ENCODE assay signal across 14 mouse cellular contexts in genomic region chr14:24213336-24213735, GRCm38 (mm10). TPM values are rescaled to one million over a fixed set of nuclear protein-coding genes. Genes with fewer than 3 reads are reported as not detected.
DNase-seq lines count a peak whose midpoint lies in the region; ATAC-seq and TF ChIP-seq lines count a peak whose summit lies in the region.
"Had no signal": no experiment of that assay in that cellular context is flagged by ENCODE, and none has a peak within 500 bp of the region (broad histone marks: within the 10 kb centered on the region; RNA-seq: fewer than 3 reads in every experiment).

No protein-coding gene starts in this region.

- TF ChIP-seq CTCF in hindbrain, postnatal 0 days (IDR thresholded peaks at IDR 0.05; ENCODE audit: low read depth), result no peak

- H3K36me3 ChIP-seq in hindbrain, postnatal 0 days (ENCODE audit: insufficient read depth, low read length), result no peaks in the 10 kb centered on the region

- peak; percentile 21 for DNase-seq in heart, adult 8-10 months (ENCODE audit: low spot score)
- no peak for DNase-seq in heart, postnatal 25 days (ENCODE audit: low spot score)
- peak; percentile 86 for DNase-seq in A20 (ENCODE audit: low read depth, low spot score)
- DNase-seq in hindbrain, postnatal 0 days (ENCODE audit: low spot score), result no peak
- no peak for DNase-seq in left cerebral cortex, postnatal 36 days (ENCODE audit: low spot score in 2 of 2)
- no peak for DNase-seq in embryo, embryonic 10 days (ENCODE audit: low spot score)
- no peak for DNase-seq in gastrocnemius, postnatal 4 days (ENCODE audit: low spot score in 2 of 2)
- DNase-seq: cerebellum, adult 18-20 months; kidney, adult 2 months; retina, postnatal 1 day; thymus, postnatal 25 days had no signal

- peak; percentile 85 for ATAC-seq in common myeloid progenitor, adult 5-6 weeks (replicated peaks; ENCODE audit: low read depth, poor library complexity, severe bottlenecking)
- no peak for ATAC-seq in hindbrain, postnatal 0 days

- H3K4me2 ChIP-seq in hindbrain, postnatal 0 days (ENCODE audit: low read depth, low read length), result no peak overlapping the region
- H3K4me2 ChIP-seq: limb, embryonic 12.5 days had no signal

- H3K4me1 ChIP-seq in hindbrain, postnatal 0 days (ENCODE audit: insufficient read depth, low read length), result peaks cover 43% of the 10 kb centered on the region

- H3K27me3 ChIP-seq in hindbrain, postnatal 0 days (ENCODE audit: insufficient read depth, low read length), result no peaks in the 10 kb centered on the region
- H3K27me3 ChIP-seq: limb, embryonic 12.5 days had no signal

- WGBS in hindbrain, postnatal 0 days, result 84% methylated on average over 2 of the region's 2 CpGs

- intact Hi-C loops in heart, postnatal 25 days (cut with DNase I), result no loop called here
- intact Hi-C loops in left cerebral cortex, postnatal 36 days (cut with DNase I), result no loop called here

- no peak overlapping the region for H3K4me3 ChIP-seq in hindbrain, postnatal 0 days (ENCODE audit: low read length)
- H3K4me3 ChIP-seq: limb, embryonic 12.5 days had no signal

- no peaks in the 10 kb centered on the region for H3K9me3 ChIP-seq in hindbrain, postnatal 0 days (ENCODE audit: low read length)
- H3K9me3 ChIP-seq: limb, embryonic 12.5 days had no signal

- H3K9ac ChIP-seq in hindbrain, postnatal 0 days (replicated peaks; ENCODE audit: low read length), result 0 out of 2 replicates have a peak overlapping the region, but pooled peaks have one; percentile 13
- H3K9ac ChIP-seq: limb, embryonic 12.5 days had no signal

- H3K27ac ChIP-seq in hindbrain, postnatal 0 days, result peak overlapping the region; percentile 51; the same call in 1 of the 2 replicates
- H3K27ac ChIP-seq: limb, embryonic 12.5 days; macrophage had no signal

RNA-seq across cellular contexts. Expression of gene Dlg5, which starts 32.4 kb away (rescaled TPM):
- total RNA-seq in heart, adult 8-10 months (2022), result 10 to 100 TPM in 2 of 4 experiments, 1 to 10 TPM in 2; 9.0 to 12.7 (median 9.8) TPM
- 1 to 10 TPM; 7.9 to 8.4 TPM for total RNA-seq in heart, postnatal 25 days (2021)
- total RNA-seq in common myeloid progenitor, adult 5-6 weeks (2017), result 0.19 TPM in 1 of 2 replicates, not detected in the other
- 51.2 and 52.9 TPM in 2 replicates for total RNA-seq in hindbrain, postnatal 0 days (2014; rRNA removed)
- polyA plus RNA-seq in hindbrain, postnatal 0 days (2015; fragmentation: Nextera tagmentation; extraction: Ambion mirVana), result 10.9 and 13.4 TPM in 2 replicates
- total RNA-seq in left cerebral cortex, postnatal 36 days (2021), result 10 to 100 TPM; 24.8 to 42.8 TPM
- total RNA-seq in gastrocnemius, postnatal 4 days (2021), result 10 to 100 TPM; 27.4 to 28.8 TPM

Comparison
In these comparisons a context has a peak if more than half of its experiments do, and no peak if none do; other contexts are left out.
1. DNase-seq: peak in heart, adult 8-10 months (single experiment) and A20 (single experiment); none in heart, postnatal 25 days (single experiment), hindbrain, postnatal 0 days (single experiment), left cerebral cortex, postnatal 36 days (0 of 2), embryo, embryonic 10 days (single experiment) and gastrocnemius, postnatal 4 days (0 of 2).